Mouse (Mus musculus): ENCODE measurements at regions not wholly inside any gene's neighbourhood (a gene's known extent, or its start where the extent isn't known, plus 50 kb on each side); places are given as distances from the start of the nearest gene placed in this dataset.

DNA sequence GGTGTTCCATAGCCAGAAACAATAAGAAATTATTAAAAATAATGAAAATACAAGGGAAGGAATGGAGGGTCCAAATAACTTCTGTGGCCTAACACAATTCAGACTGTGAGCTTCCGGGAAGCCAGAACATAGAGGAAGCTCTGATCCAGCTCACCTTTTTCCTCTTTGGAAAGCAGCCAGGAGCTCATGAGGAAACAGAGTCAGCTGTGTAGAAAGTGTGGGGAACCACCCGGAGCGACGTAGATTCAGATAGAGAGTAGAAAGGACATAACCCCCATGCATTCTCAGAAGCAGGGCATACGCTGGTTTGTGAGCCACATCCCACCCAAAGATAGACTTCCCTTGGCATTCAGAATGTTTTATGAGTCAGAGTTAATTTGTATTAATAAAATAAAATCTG is 203.6 kb downstream of the Tshz3 start:
- Histone ChIP-seq H3K27me3 (replicated peaks; ENCODE audit: control insufficient read depth, insufficient read depth, low read length) (no peaks in the 10 kb centered on the region), H3K4me1 (ENCODE audit: control insufficient read depth, insufficient read depth, low read length) (no peaks in the 10 kb centered on the region), H3K36me3 (ENCODE audit: control insufficient read depth, insufficient read depth, low read length) (no peaks in the 10 kb centered on the region), H3K4me3 (ENCODE audit: insufficient read depth, low read depth, low read length) (no peak overlapping the region), H3K27ac (ENCODE audit: insufficient read depth, low read depth, low read length) (no peak overlapping the region)
- no peak for DNase-seq
- 73% methylated on average over 5 of the region's 5 CpGs for WGBS
- TF ChIP-seq POLR2A (IDR thresholded peaks at IDR 0.05; ENCODE audit: low read depth, low read length) = no peak
- no peak for TF ChIP-seq CTCF (conservative IDR thresholded peaks at IDR 0.05; ENCODE audit: insufficient read depth, insufficient read length, low read depth, low read length)

DNA sequence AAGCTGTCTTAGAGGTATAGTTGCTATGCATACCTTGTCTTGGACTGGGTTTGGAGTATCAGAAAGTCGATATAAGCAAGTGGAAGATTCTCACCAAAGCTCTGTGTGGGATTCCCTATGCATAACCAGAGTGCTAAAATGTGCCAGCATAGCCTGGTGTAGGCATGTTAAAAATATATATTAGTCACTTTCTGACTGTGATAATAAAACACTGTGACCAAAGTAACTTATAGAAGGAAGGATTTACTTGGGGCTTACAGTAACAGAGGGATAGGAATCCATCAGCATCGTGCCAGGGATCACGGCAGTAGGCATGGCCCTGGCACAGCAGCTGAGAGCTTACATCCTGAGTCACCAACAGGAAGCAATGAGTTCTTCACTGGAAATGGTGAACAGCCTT is 215.4 kb downstream of the Tshz3 start:
- DNase-seq = no peak
- Histone ChIP-seq H3K4me1 (ENCODE audit: control insufficient read depth, insufficient read depth, low read length) (no peaks in the 10 kb centered on the region), H3K27me3 (replicated peaks; ENCODE audit: control insufficient read depth, insufficient read depth, low read length) (no peaks in the 10 kb centered on the region), H3K27ac (ENCODE audit: insufficient read depth, low read depth, low read length) (no peak overlapping the region), H3K36me3 (ENCODE audit: control insufficient read depth, insufficient read depth, low read length) (no peaks in the 10 kb centered on the region), H3K4me3 (ENCODE audit: insufficient read depth, low read depth, low read length) (no peak overlapping the region)
- 62% methylated on average over 3 of the region's 3 CpGs for WGBS
- TF ChIP-seq POLR2A (IDR thresholded peaks at IDR 0.05; ENCODE audit: low read depth, low read length) (no peak), CTCF (conservative IDR thresholded peaks at IDR 0.05; ENCODE audit: insufficient read depth, insufficient read length, low read depth, low read length) (no peak)

DNA sequence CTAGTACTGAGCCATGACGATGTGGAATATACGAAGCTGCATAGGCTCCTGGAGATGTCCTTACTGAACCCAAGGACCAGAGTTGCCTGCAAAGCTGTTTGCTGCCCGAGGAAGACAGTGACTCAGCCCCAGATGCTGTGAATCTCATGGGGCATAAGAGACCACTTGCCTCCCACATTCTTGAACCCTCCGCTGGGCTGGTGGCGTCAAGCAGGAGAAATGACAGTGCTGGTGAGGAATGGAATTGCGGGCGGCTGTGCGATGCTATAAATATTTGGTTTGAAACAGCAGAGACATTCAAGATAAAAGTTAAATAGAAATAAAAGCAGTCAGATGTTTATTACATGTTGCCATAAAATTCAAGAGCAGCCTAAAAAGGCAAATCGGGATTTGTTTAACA is 216.3 kb downstream of the Tshz3 start:
- no peaks in the 10 kb centered on the region for H3K27me3 ChIP-seq (replicated peaks; ENCODE audit: control insufficient read depth, insufficient read depth, low read length)
- no peak overlapping the region for H3K4me3 ChIP-seq (ENCODE audit: insufficient read depth, low read depth, low read length)
- 71% methylated on average over 9 of the region's 9 CpGs for WGBS
- H3K36me3 ChIP-seq (ENCODE audit: control insufficient read depth, insufficient read depth, low read length) = no peaks in the 10 kb centered on the region
- H3K4me1 ChIP-seq (ENCODE audit: control insufficient read depth, insufficient read depth, low read length) = no peaks in the 10 kb centered on the region
- H3K27ac ChIP-seq (ENCODE audit: insufficient read depth, low read depth, low read length) = no peak overlapping the region
- no peak for DNase-seq
- TF ChIP-seq POLR2A (IDR thresholded peaks at IDR 0.05; ENCODE audit: low read depth, low read length) (no peak), CTCF (conservative IDR thresholded peaks at IDR 0.05; ENCODE audit: insufficient read depth, insufficient read length, low read depth, low read length) (no peak)

DNA sequence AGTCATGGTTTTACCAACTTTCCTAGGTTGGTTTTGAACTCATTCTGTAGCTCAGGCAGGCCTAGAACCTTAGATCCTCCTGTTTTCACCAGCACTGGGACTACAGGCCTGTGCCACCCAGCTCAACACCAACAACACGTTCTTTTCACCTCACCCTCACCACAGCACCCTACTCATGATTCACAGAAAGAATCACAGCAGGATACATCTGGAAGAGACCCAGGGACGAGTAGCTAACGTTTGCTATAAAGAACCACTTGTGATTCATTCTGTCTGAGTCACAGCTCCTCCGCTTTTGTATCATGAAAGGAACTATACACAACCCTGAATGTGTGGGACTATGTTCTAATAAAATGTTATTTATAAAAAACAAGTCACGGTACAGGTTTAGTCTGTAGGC is 217.3 kb downstream of the Tshz3 start:
- no peak overlapping the region for H3K27ac ChIP-seq (ENCODE audit: insufficient read depth, low read depth, low read length)
- TF ChIP-seq CTCF (conservative IDR thresholded peaks at IDR 0.05; ENCODE audit: insufficient read depth, insufficient read length, low read depth, low read length) (no peak), POLR2A (IDR thresholded peaks at IDR 0.05; ENCODE audit: low read depth, low read length) (no peak)
- H3K27me3 ChIP-seq (replicated peaks; ENCODE audit: control insufficient read depth, insufficient read depth, low read length) = no peaks in the 10 kb centered on the region
- no peak for DNase-seq
- H3K36me3 ChIP-seq (ENCODE audit: control insufficient read depth, insufficient read depth, low read length) = no peaks in the 10 kb centered on the region
- H3K4me1 ChIP-seq (ENCODE audit: control insufficient read depth, insufficient read depth, low read length) = no peaks in the 10 kb centered on the region
- no peak overlapping the region for H3K4me3 ChIP-seq (ENCODE audit: insufficient read depth, low read depth, low read length)
- 86% methylated on average over 5 of the region's 5 CpGs for WGBS

DNA sequence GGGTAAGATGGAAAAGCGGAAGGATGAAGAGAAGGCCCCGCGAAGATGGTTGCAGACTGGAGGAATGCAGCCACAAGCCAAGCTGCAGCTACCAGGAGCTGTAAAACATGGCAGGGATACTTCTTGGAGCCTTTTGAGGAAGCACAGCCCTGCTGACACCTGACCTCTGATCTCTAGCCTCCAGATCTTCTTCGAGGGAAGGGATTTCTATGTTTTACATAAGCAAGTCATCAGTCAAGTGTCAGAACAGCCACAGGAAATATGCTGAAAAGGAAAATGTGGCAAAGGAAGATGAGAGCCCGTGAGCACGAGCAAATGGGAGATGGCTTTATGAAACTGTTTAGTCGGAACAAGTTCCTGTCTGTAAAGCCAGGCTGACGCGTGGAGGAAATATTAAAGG is 219.1 kb downstream of the Tshz3 start:
- Histone ChIP-seq H3K4me1 (ENCODE audit: control insufficient read depth, insufficient read depth, low read length) (no peaks in the 10 kb centered on the region), H3K27me3 (replicated peaks; ENCODE audit: control insufficient read depth, insufficient read depth, low read length) (no peaks in the 10 kb centered on the region), H3K36me3 (ENCODE audit: control insufficient read depth, insufficient read depth, low read length) (no peaks in the 10 kb centered on the region), H3K27ac (ENCODE audit: insufficient read depth, low read depth, low read length) (no peak overlapping the region), H3K4me3 (ENCODE audit: insufficient read depth, low read depth, low read length) (no peak overlapping the region)
- WGBS = 63% methylated on average over 9 of the region's 9 CpGs
- no peak for DNase-seq
- TF ChIP-seq POLR2A (IDR thresholded peaks at IDR 0.05; ENCODE audit: low read depth, low read length) = no peak
- TF ChIP-seq CTCF (conservative IDR thresholded peaks at IDR 0.05; ENCODE audit: insufficient read depth, insufficient read length, low read depth, low read length) = no peak

DNA sequence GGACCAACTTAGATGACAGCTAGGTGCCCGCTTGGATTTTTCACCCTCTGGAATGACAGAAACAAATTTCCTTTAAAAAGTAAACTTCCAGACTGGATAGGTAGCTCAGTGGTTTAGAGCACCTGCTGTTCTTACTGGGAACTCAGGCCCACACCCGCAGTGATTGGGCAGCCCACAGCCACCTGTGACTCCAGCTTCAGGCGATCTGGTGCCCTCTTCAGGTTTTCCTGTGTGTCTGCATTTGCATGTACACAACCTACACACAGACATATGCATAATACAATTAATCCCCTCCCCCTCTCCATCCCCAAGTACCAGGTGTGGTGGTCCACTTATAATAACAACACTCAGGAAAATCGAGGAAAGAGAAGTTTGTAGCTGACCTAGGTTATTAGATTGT is 221.5 kb downstream of the Tshz3 start:
- no peak for DNase-seq
- Histone ChIP-seq H3K27me3 (replicated peaks; ENCODE audit: control insufficient read depth, insufficient read depth, low read length) (no peaks in the 10 kb centered on the region), H3K36me3 (ENCODE audit: control insufficient read depth, insufficient read depth, low read length) (no peaks in the 10 kb centered on the region), H3K4me3 (ENCODE audit: insufficient read depth, low read depth, low read length) (no peak overlapping the region), H3K4me1 (ENCODE audit: control insufficient read depth, insufficient read depth, low read length) (no peaks in the 10 kb centered on the region), H3K27ac (ENCODE audit: insufficient read depth, low read depth, low read length) (no peak overlapping the region)
- 79% methylated on average over 4 of the region's 4 CpGs for WGBS
- TF ChIP-seq CTCF (conservative IDR thresholded peaks at IDR 0.05; ENCODE audit: insufficient read depth, insufficient read length, low read depth, low read length) = no peak
- TF ChIP-seq POLR2A (IDR thresholded peaks at IDR 0.05; ENCODE audit: low read depth, low read length) = no peak

DNA sequence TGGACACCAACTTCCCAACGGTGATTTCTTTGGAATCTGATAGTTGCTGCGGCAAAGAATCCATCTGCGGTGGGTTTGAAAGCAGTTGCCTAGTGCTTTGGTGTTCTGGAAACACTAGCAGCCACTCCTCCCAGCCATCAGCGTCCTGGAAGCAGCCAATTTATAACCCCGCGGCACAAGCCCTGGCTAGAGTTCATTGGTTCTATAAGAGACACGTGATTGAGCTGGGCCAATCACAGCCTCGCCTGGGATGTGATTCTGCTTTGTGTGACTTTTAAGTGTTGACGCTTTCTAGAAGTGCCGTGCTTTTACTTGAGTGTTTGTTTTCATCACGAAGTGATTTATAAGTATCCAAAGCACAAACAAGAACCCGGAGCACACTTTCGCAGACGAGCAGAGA is 223.1 kb downstream of the Tshz3 start:
- Histone ChIP-seq H3K4me3 (ENCODE audit: insufficient read depth, low read depth, low read length) (no peak overlapping the region), H3K4me1 (ENCODE audit: control insufficient read depth, insufficient read depth, low read length) (no peaks in the 10 kb centered on the region), H3K27ac (ENCODE audit: insufficient read depth, low read depth, low read length) (no peak overlapping the region), H3K27me3 (replicated peaks; ENCODE audit: control insufficient read depth, insufficient read depth, low read length) (no peaks in the 10 kb centered on the region), H3K36me3 (ENCODE audit: control insufficient read depth, insufficient read depth, low read length) (no peaks in the 10 kb centered on the region)
- DNase-seq = no peak
- 44% methylated on average over 14 of the region's 14 CpGs for WGBS
- TF ChIP-seq POLR2A (IDR thresholded peaks at IDR 0.05; ENCODE audit: low read depth, low read length) (no peak), CTCF (conservative IDR thresholded peaks at IDR 0.05; ENCODE audit: insufficient read depth, insufficient read length, low read depth, low read length) (no peak)

DNA sequence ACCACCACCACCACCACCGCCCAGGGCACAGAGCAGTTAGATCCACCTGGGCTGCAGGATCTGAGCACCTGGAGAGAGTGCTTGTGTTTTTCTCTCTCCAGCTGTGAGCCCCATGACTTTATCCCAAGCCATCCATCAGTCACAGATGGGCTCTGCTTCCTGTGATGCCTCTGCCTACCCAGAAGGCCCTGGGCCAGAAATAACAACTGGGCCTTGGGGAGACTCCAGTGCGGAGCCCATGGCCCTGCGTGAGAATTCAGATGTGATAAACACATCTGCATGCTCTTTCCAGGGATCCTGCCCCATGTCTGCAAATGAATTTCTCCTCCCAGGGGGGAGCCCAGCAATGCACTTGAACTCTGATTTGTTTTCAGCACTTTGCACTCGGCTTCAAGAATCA is 235.6 kb downstream of the Tshz3 start:
- TF ChIP-seq CTCF (conservative IDR thresholded peaks at IDR 0.05; ENCODE audit: insufficient read depth, insufficient read length, low read depth, low read length) = no peak
- no peak for TF ChIP-seq POLR2A (IDR thresholded peaks at IDR 0.05; ENCODE audit: low read depth, low read length)
- DNase-seq = no peak
- Histone ChIP-seq H3K27me3 (replicated peaks; ENCODE audit: control insufficient read depth, insufficient read depth, low read length) (no peaks in the 10 kb centered on the region), H3K4me1 (ENCODE audit: control insufficient read depth, insufficient read depth, low read length) (no peaks in the 10 kb centered on the region), H3K4me3 (ENCODE audit: insufficient read depth, low read depth, low read length) (no peak overlapping the region), H3K36me3 (ENCODE audit: control insufficient read depth, insufficient read depth, low read length) (no peaks in the 10 kb centered on the region), H3K27ac (ENCODE audit: insufficient read depth, low read depth, low read length) (no peak overlapping the region)
- 80% methylated on average over 4 of the region's 4 CpGs for WGBS

All from kidney, adult 2 months (tissue).